Mouse (Mus musculus): ENCODE results near the gene Atrx. TPM values are rescaled to one million over a fixed set of nuclear protein-coding genes. Genes with fewer than 3 reads are reported as not detected.

The Atrx gene
- 175 and 185 TPM in 2 replicates for polyA plus RNA-seq (2015; fragmentation: Nextera tagmentation; extraction: Ambion mirVana)

DNA sequence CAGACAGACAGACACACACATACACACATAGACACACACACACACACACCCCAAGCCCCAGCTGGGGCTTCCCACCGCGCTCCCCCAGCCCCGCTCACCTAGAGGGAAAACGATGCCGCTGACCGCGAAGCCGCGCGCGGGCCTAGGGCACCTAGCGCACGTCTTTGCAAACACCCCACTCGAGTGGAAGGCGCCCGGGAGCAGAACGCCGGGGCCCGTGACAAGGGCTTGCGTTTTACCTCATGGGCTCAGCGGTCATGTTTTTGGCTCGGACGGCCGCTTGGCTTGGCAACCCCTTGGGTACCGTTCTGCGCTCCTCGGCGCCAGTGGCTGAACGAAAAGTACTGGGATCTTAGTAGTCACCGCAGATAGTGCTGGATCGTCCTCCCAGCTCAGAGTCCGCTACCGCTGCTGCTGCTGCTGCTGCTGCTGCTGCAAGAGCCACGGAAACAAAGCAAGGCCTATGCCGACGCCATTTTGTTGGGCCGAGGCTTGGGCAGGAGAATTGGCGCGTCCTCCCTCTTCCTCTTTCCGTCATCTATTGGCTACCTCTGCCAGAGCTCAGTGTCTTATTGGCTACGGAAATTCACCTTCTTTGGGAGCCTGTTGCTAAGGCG lies at the start of gene Atrx:
Gene Atrx, minus strand, starts transcription at position 543 of the 617 bp plus-strand sequence.

GRCm38 (mm10) chrX:105764162-105765004 lies 164.8 kb downstream of the Atrx start, which contains the start of gene Fgf16:
Gene Fgf16 (plus strand): TSS chrX:105764279.

Other genes with a start within 250 kb of the Atrx start
- 0.30 and 0.50 TPM in 2 replicates for gene Fgf16, start 165.1 kb downstream of the Atrx start, polyA plus RNA-seq (2015; fragmentation: Nextera tagmentation; extraction: Ambion mirVana)
- gene Magt1, start 82.5 kb upstream of the Atrx start, polyA plus RNA-seq (2015; fragmentation: Nextera tagmentation; extraction: Ambion mirVana), result 17.2 and 18.3 TPM in 2 replicates
- gene Cox7b, start 86.3 kb upstream of the Atrx start, polyA plus RNA-seq (2015; fragmentation: Nextera tagmentation; extraction: Ambion mirVana), result 560 and 579 TPM in 2 replicates
- 4.7 and 5.0 TPM in 2 replicates for gene Atp7a, start 97.9 kb upstream of the Atrx start, polyA plus RNA-seq (2015; fragmentation: Nextera tagmentation; extraction: Ambion mirVana)
- gene Tlr13, start 213.8 kb upstream of the Atrx start, polyA plus RNA-seq (2015; fragmentation: Nextera tagmentation; extraction: Ambion mirVana), result 0.24 and 0.41 TPM in 2 replicates

Measured in neural tube, postnatal 0 days (tissue).